Mouse (Mus musculus) megakaryocyte, embryonic 14.5 days (primary cell): ENCODE measurements around the gene Shc1.

ENCODE experiments used
- FLI1 ChIP-seq: IDR thresholded peaks from 2 replicates; pipeline ENCODE4 v1.6.1; 2012; ENCODE audit warnings: low read length, inconsistent platforms, mixed read lengths
- GATA1 ChIP-seq: IDR thresholded peaks from 3 replicates; pipeline ENCODE4 v1.6.1; 2012; ENCODE audit warnings: mixed read lengths, low read length, inconsistent platforms, borderline replicate concordance

- no peak for TF ChIP-seq GATA1
- TF ChIP-seq FLI1 = no peak
These were observed 28.1 kb upstream of the Shc1 start for GRCm38 (mm10) chr3:89390111-89390515.
